ENCODE assay signal across 19 mouse cellular contexts in genomic region chr3:153801541-153801940, GRCm38 (mm10). TPM values are rescaled to one million over a fixed set of nuclear protein-coding genes. Genes with fewer than 3 reads are reported as not detected.
"Had no signal": no experiment of that assay in that cellular context is flagged by ENCODE, and none has a peak within 500 bp of the region (broad histone marks: within the 10 kb centered on the region; RNA-seq: fewer than 3 reads in every experiment).

No protein-coding gene starts in this region.

- H3K4me2 ChIP-seq: kidney, embryonic 15.5 days; limb, embryonic 13.5 days; midbrain, embryonic 12.5 days; neural tube, embryonic 13.5 days had no signal

- DNase-seq: kidney, adult 2 months; kidney, postnatal 14 days; left cerebral cortex, postnatal 4 days; lung, adult 18-20 months; retina, postnatal 1 day; right cerebral cortex, postnatal 14 days; thymus, adult 2 months; thymus, postnatal 25 days had no signal

- ATAC-seq: midbrain, embryonic 16.5 days had no signal

- H3K9ac ChIP-seq: kidney, embryonic 15.5 days; limb, embryonic 13.5 days; midbrain, embryonic 12.5 days; neural tube, embryonic 13.5 days had no signal

- H3K36me3 ChIP-seq: kidney, embryonic 15.5 days; limb, embryonic 13.5 days; midbrain, embryonic 12.5 days; neural tube, embryonic 13.5 days had no signal

- H3K4me3 ChIP-seq: kidney, embryonic 15.5 days; limb, embryonic 13.5 days; midbrain, embryonic 12.5 days; neural tube, embryonic 13.5 days had no signal

- H3K27ac ChIP-seq: kidney, embryonic 15.5 days; limb, embryonic 13.5 days; midbrain, embryonic 12.5 days; neural tube, embryonic 13.5 days had no signal

- H3K27me3 ChIP-seq: kidney, embryonic 15.5 days; limb, embryonic 13.5 days; midbrain, embryonic 12.5 days; neural tube, embryonic 13.5 days had no signal

- H3K9me3 ChIP-seq: kidney, embryonic 15.5 days; limb, embryonic 13.5 days; midbrain, embryonic 12.5 days; neural tube, embryonic 13.5 days had no signal

RNA-seq across cellular contexts. Expression of gene Asb17, which starts 42.5 kb away (rescaled TPM):
- total RNA-seq: layer of hippocampus, adult 8-10 months; layer of hippocampus, postnatal 14 days; left cerebral cortex, adult 18-20 months; left cerebral cortex, postnatal 10 days; left cerebral cortex, postnatal 4 days had no signal
- polyA plus RNA-seq: large intestine, adult 2 months; small intestine, adult 2 months; thymus, adult 2 months had no signal
